Mouse (Mus musculus): ENCODE measurements around the gene Tmco4.
"Not testable (repeated sequence)": the region's sequence is repeated elsewhere in the genome, so short reads cannot be mapped to it uniquely, and the experiment has no call there.

Gene Tmco4

DNA sequence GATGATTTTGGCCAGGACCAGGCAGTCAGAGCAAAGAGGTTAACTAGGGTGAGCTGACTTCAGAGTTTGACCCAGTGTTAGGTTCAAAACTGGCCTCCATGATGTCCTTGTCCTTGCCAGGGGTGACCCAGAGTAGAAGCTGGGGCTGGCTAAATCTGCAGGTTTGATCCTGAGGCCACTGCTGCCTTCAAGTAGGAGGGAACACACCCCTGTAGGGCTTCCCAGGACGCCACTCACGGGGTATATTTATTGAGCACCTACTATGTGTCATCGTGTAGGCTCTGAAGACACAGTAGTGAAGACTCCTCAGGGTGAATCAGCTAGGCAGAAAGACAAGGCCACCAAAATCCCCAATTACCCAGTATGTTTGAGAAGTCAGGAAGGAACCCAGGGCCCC is 1.0 kb downstream of the Tmco4 start:
- no peak for DNase-seq (ENCODE audit: low spot score)

DNA sequence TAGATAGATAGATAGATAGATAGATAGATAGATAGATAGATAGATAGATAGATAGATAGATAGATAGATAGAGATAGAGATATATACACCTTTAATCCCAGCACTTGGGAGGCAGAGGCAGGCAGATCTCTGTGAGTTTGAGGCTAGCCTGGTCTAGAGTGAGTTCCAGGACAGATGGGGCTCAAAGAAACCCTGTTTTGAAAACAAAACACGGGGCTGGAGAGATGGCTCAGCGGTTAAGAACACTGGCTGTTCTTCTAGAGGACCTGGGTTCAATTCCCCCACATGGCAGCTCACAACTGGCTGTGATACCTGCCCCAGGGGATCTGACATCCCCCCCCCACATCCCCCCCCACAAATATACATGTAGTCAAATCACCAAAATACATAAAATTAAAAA is 1.9 kb downstream of the Tmco4 start:
- not testable (repeated sequence) for DNase-seq (ENCODE audit: low spot score)

DNA sequence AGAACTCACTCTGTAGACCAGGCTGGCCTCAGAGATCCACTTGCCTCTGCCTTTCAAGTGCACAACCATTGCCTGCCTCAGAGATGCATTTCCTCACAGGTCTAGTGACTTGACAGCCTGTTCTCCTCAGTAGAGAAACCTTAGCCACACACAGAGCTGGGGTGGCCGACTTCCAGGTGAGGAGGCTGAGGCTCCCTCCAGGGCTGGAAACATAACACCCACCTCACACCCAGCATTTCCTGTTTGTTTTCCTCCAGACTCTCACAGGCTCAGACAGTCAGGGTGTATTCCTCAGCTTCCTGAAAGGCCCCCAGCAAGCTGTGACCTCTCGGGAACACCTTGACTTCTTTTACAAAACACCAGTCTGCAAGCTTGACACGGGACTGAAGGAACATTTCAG is 2.5 kb downstream of the Tmco4 start:
- no peak for DNase-seq (ENCODE audit: low spot score)

DNA sequence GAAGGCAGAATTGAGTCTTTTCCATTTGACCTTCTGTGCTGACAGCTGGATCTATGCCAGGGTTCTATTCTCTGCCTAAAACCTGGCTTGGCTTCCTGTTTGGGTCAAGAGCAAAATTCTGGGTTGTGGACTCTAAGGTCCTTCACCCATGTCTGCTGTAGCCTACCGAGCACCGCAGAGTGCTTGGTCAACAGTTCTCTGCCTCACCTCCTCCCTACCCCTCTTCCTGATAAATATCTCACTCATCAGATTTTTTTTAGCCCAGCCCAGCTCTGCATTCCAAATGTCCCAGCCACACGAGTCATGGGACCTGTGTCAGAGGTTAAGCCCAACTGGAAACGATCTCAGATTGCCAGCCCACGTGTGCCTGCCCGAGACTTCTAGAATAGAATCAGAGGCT is 3.4 kb downstream of the Tmco4 start:
- DNase-seq (ENCODE audit: low spot score) = no peak

DNA sequence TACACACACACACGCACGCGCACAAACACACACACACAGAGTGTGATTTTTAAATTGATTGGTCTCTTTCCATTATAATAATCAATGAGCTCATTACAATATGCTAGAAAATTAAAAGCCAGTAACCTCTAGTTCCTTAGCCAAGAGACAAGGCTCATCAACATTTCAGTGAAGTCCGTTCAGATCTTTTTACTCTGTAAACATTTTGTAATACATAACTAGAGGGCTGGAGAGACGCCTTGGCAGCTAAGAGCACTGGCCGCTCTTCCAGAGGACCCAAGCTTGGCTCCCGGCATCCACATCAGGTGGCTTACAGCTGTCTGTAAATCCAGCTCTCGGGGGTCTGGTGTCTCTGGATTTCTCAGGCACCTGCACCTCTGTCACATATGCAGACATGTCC is 7.3 kb downstream of the Tmco4 start:
- DNase-seq (ENCODE audit: low spot score) = no peak

DNA sequence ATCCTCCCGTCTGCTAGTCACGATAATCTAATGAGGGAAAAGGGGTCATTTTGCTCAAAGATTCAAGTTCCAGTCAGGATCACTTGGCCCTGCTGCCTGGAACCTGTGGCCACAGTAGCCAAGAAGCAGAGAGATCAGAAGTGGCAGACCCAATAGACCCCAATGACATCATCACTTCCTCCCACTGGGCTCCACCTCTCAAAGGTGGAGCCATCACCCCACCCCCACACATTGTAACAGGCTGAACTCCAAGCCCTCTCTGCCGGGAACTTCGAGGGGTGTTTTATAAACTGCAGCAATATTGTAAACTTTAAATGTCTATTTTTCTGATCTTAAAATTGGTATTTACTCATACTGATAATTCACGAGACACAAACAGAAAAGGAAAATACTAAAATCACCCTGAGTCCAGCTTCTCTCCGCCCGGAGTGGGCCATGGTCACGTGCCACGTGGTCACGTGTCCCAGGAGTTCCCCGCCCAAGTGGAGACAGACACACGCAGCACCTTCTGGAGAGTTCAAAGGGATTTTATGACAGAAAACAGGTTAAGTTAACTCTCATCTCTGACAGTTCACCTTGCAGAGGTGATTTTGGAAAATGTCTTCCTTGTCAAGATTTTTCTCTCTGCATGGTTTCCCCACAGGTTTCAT is 8.2 kb downstream of the Tmco4 start:
- DNase-seq (ENCODE audit: low spot score) = no peak

DNA sequence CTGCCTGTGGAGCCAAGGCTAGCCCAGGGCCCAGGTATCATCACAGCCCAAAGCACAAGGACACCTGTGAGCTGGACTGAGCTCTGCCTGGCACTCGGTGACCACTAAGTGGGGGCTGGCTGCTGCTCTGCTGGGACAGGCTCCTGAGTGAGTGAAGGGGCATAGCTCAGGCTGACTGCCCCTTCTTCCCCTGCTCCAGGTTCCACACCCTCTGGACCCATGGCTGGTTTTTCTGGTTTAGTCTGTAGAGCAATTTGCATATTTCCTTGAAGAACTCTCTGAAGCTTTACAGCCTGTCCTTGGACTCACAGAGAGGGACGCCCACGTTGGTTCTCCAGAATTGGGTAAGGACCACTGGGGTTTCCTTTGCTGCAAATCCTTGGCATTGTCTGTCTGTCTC is 10.7 kb downstream of the Tmco4 start:
- DNase-seq (ENCODE audit: low spot score) = no peak

DNA sequence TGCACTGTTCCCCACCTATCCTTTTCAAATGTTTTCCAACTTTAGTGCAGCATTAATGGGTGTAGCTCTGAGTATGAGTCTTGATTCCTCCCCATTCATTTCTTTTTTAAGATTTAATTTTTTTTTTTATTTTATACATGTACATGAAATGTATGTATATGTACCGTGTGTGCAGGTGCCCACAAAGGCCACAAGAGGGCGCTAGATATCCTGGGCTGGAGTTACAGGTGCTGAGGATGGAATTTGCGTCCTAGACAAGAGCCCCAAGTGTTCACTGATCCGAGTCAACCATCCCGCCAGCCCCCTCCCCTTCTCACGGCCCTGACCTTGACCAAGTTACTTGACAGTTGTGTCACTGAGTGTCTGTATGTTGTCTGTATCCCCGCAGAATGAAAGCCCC is 12.1 kb downstream of the Tmco4 start:
- no peak for DNase-seq (ENCODE audit: low spot score)

DNA sequence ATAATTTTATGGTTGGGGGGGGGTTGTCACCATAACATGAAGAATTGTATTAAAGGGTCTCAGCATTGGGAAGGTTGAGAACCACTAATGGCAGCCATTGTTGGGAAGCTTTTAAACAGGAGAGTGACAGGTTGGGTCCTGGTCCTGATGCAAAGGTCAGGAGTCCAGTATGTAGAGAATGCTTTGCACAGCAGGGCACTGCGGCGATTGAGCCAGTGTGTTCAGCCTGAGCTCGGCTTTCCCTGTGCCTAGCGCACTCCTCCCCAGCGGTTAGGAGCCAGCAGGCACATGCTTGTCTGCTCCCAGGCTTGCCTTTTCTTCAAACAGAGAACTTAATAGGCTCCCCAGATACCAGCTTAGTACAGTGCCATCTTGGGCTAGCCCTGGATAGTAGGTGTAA is 13.6 kb downstream of the Tmco4 start:
- no peak for DNase-seq (ENCODE audit: low spot score)

DNA sequence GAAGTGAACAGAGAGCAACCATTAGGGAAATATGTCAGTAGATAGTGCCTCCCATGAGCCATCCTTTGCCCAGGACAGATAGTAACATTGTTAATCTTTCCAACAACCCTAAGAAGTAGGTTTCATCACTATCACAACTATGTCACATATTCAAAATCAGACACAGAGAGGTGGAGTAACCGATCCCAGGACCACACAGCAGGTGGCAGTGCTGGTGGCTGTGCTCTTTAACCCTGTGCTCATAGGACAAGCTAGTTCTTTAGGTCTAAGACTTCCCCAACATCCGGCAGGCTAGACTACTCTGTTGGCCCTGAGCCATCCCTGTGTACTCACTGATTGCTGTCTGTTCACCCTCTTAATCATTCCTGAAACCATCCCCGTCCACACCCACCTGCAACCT is 21.7 kb downstream of the Tmco4 start:
- no peak for DNase-seq (ENCODE audit: low spot score)

DNA sequence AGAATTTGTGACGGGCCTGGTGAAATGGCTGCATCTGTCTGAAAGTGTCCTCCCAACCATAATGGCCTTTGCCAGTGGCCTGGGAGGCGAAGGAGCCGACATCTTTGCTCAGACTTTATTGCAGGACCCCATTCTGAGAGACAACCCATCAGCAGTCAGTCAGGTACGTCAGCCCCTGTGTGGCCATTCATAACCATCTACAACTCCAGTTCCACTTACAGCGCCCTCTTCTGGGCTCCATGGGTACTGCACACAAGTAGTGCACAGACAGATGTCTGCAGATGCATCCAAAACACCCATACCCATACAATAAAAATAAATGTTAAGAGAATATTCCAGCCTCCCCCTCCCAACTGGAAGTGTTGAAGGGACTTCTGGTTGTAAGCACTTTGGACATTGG is 23.7 kb downstream of the Tmco4 start:
- no peak for DNase-seq (ENCODE audit: low spot score)

DNA sequence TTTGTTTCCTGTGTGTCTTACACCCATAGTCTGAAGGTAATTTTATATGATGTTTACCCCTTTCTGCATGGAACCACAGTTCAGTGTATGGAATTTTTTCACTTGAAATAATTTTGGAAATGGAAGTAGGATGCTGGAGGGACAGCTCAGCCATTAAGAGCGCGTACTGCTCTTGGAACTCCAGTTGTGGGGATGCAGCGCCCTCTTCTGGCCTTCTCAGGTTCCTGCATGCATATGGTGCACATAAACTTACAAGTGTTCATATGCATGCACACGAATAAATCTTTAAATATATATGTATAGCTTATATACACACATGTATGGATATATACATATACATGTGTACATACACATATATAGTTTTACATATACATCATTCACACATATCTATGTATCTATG is 24.4 kb downstream of the Tmco4 start:
- DNase-seq (ENCODE audit: low spot score) = no peak

DNA sequence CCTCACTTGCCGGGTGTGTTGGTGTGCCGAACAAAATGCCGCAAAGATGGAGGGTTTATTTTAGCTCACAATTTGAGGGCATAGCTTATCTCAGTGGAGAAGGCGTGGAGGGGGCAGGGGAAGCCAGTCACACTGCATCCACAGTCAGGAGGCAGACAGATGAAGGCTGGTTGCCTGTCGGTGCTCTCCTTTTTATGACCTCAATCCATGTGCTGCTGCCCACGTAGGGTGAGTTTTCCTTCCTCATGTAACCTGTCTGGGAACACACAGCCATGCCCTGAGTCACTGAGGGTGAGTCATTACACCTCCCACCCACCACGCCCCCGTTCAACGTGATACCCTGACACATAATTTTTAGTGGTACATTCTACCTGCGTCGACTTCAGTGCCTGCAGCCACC is 25.9 kb downstream of the Tmco4 start:
- no peak for DNase-seq (ENCODE audit: low spot score)

DNA sequence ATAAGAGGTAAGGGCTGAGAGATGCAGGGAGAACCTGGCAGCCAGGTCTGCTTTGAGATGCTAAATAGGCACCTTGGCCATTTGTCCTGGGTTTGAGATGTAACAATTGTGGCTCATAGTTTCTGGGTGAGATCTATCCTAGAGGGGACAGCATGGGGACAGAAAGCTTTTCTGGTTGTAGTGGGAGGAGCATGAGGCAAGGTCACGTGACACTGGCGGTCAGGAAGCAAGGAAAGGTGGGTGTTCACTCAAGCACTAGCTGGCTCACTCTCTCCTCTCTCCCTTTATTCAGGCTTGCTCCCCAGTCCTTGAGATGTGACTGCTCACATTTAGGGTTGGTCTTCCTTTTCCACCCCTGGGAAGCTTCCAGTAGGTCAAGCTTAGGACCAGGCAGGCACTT is 28.3 kb downstream of the Tmco4 start:
- no peak for DNase-seq (ENCODE audit: low spot score)

DNA sequence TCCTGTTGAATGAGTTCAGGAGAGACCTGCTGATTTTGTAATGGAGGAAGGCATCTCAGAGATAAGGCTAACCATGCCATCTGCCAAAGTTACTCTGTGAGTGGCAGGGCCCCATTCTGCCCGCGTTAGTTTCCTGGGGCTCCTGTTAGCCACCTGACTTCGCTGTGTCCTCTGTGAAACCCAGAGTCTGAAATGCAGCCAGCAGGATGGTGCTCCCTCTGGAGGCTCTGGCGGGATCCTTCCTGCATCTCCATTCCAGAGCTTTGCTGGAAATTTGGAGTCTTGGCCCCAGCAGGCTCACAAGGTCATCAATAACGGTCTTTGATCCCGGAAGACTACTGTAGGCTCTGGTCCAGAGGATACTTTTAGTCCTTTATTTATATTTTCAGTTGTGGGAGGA is 28.7 kb downstream of the Tmco4 start:
- DNase-seq (ENCODE audit: low spot score) = no peak

DNA sequence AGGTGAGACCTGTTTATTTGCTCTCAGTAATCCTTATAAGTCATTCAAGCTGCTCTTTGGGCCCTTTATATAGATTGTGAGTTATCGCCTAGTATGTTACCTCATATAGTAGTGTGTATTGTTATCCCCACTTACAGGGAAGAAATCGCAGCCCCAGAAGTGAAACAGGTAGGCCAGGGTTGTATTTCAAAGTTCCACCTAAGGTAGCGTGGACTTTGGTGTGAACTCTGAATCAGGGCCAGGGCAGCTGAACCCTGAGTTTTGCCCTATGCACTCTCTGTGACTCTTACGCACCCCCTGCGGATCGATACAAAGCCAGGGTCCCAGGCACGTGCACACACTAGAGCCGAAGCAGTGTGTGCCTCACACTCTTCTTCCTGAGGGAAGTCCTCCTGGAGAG is 31.4 kb downstream of the Tmco4 start:
- no peak for DNase-seq (ENCODE audit: low spot score)

DNA sequence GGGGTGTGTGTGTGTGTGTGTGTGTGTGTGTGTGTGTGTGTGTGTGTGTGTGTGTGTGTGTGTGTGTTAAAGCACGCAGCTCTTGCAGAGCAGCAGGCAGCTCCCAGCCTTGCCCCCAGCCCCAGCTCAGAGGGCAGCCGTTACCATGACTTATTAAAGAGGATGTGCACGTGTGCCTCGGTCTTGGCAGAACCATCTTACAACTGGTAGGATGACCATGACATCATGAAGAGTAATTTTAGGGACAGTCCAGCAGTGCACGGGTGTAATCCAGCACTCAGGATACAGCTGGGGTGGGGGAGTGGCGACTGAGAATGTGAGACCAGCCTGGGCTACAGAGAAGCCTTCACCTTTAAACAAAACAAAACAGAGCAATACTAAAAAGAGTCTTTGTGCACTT is 32.5 kb downstream of the Tmco4 start:
- DNase-seq (ENCODE audit: low spot score) = no peak

DNA sequence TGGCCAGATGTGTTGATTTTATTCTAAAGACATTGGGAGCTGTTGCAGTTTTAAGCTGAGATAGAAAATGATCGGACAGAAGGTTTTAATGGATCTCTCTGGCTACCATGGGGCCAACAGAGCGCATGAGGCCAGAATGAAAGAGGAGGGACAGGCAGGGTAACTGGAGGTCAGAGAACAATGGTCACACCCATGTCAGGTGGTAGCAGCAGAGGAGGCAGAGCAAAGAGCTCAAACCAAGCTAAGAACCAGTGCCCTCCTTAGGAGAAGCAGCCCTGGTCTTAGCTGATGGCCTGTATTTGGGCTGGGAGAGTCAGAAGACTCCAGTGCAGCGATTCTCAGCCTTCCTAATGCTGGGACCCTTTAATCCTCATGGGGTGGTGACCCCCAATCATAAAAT is 34.7 kb downstream of the Tmco4 start:
- DNase-seq (ENCODE audit: low spot score) = no peak

DNA sequence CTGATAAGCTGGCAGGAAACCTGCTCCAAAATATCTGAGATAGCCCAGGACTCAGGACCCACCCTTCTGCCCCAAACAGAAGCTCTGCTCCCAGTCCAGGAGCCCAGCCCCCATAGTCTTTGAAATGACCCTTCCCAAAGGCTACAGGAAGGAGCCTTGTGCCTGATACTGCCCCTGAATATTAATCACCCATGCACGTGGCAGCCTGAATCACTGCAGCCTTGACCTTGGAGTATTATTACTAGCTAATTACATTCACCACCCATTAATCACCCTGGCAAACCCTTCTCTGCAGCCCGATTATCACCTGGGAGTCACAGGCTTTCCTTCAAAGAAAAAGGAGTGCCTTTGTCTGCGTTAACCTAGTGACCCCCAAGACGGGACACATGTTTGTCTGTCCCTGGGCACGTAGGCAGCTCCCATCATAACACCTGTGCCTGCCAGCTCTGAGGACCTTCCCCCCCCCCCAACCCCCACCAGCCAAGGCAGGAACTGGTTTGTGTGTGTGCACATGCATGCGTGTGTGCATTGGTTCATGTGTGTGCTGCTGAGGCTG is 35.4 kb downstream of the Tmco4 start:
- no peak for DNase-seq (ENCODE audit: low spot score)

DNA sequence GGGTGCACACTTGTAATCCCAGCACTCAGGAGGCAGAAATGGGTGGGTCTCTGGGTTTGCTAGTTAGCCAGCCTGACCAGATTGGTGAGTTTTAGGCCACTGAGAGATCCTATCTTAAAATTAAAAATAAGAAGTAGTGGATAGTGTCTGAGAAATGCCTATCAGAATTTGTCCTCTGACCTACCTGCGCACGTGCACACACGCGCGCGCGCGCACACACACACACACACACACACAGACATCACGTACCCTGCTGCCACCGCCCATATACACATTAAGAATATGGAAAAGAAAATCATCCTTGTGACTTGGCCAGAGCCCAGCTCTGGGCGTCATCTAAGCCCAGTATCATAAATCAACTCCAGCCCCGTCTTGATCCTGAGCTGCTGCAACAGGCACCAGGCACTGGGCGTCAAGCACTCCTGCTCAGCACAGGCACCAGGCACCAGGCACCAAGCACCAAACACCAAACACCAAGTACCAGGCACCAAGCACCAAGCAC is 38.6 kb downstream of the Tmco4 start:
- DNase-seq (ENCODE audit: low spot score) = no peak

DNA sequence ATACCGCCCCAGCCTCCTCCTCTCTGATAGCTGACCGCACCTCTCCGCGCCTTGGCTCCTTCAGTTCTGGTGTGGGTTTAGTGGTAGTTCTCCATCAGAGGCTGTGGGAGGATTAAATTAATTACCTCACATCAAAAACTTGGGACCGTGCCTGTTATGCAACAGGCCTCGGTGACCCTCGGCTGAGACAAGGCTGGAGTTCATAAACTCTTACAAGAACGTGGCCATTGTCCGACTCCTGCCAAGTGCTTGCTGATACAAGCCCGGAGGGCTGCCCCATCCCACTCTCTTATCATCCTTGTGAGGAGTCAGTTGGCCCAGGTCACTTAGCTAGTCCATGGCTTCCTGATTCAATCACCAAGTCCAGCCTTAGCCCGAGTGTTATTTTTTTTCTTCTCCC is 40.6 kb downstream of the Tmco4 start:
- no peak for DNase-seq (ENCODE audit: low spot score)

DNA sequence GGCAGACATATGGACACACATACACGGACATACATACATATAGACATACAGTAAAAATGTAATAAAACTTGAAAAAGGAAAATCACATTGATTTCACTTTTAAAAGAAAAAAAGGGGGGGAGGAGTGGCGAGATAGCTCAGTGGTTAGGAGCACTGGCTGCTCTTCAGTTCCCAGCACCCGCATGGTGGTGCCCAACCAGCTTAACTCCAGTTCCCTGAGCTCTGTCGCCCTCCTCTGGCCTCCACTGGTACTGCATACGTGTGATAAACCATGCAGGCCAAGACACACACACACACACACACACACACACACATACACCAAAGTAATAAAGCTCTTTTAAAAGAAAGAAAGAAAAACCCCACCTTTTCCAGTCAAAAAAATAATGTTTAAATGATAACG is 42.1 kb downstream of the Tmco4 start:
- DNase-seq (ENCODE audit: low spot score) = no peak

DNA sequence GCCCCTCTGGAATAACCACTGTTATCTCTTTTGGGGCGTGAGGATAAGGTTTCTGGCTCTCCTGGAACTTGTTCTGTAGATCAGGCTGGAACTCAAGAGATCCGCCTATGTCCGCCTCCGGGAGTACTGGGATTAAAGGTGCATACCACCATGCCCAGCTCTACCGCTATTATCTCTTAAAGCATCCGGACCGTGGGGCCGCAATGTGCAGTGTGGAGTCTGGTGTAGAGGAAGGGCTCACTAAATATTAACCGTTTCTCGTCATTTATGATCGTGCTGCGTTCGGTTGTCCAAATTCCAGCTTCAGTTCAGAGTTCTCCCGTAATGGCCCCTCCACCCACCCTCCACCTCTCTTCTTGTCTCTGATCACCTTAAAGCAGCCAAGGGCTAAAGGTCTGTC is 45.7 kb downstream of the Tmco4 start:
- DNase-seq (ENCODE audit: low spot score) = no peak

DNA sequence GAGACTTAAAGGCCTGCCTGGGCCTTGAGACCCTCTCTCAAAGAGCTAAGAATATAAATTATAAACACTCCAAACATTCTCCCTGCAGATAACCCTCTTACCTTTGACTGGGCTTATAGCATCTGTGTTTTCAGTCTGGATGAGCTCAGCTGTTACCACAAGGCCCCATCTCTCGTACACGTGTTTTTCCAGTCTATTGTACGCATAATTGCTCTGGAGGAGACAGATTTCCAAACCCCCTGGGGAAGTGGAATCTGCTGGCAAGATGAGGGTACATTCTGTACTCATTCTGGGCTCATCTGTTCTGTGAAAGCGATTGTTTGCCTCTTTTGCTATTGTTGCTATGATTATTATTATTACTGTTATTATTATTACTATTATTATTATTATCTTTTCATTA is 46.3 kb downstream of the Tmco4 start:
- DNase-seq (ENCODE audit: low spot score) = no peak

Data from ovary, postnatal 10 days (tissue).